Mouse (Mus musculus): ENCODE data around the gene Atp2a2.

The Atp2a2 gene

GRCm38 (mm10) chr5:122502077-122502941 lies at the start of gene Atp2a2:
TSS of gene Atp2a2 (minus strand) at chr5:122502225.
- peak; percentile 84 to 88 for DNase-seq (ENCODE audit: low spot score in 2 of 2)

DNA sequence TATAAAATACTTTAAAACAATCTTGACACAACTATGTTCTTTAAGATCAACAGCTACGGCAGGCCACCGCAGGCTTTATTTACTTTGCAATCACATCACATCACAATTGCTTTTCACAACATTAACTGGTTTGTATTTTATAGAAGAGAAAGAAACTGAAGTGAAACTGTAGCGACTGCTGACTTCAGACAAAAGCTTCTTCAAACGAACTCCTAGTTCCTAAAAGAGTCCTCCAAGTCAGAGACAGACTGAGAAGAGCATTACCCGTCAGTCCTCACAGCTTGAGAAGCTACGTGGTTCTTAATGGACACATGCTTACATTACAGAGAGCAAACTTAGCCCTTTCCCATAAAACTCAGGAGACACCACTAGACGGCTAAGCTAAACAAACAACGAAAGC lies 48.4 kb upstream of the Atp2a2 start:
- DNase-seq (ENCODE audit: low spot score in 2 of 2), result no peak

DNA sequence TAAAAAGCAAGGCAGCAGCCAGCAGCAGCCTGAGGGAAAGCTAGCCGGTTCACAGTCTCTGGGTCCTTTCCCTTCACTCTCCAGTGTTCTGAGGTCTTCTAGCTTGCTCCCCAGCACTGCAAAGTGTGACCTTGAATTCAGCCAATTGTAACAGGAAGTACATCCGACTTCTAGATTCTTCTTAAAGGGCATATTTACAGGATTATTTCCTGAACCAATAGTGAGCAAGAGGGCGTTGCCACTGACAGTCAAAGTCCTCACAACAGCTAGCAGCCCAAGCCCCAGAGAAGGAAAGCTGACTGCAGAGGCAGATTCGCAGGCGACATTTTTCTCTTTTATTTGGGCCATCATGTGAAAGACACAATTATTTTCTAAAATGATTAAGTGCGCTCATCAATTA lies 46.6 kb upstream of the Atp2a2 start:
- no peak for DNase-seq (ENCODE audit: low spot score in 2 of 2)

DNA sequence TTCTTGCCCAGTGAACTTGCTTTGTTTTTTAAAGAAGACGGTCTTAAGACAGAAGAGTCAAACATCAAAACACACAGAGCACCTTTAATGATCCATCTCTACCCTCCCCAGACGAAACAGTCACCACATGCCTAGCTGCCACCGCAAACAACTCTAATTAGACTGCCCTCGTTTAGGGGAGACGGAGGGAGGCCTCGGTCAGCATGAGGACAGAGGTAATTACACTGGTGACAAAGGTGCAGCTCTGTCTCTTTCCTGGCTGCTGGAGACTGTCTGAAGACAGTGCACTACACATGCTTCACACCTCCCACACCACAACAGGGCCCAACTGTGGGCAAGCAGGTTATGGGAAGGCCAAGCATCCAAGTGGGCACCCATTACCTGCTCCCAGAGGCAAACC lies 45.8 kb upstream of the Atp2a2 start:
- no peak for DNase-seq (ENCODE audit: low spot score in 2 of 2)

DNA sequence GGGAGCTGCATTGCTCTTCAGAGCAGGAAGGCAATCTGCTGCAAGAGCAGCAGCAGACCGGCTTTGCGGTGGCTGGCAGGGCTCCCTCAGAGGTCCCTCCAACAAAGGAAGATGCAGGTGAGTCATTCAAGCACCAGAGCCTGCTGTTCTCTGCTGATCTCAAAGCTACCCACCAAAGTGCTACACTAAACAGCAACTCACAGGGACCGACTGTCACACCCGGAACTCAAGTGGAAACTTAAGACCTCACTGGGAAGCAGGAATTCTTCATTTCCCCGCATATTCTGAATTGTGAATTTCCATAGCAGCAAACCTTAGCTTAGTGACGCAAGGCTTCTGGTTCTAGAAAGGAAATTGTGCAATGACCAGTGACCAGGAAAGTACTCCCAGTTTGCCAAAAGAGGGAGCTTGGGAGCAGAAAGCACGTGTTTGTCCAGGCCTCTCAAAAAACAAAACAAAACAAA lies 45.3 kb upstream of the Atp2a2 start:
- DNase-seq (ENCODE audit: low spot score in 2 of 2), result no peak

- no peak for DNase-seq (ENCODE audit: low spot score in 2 of 2)
These were observed 41.4 kb upstream of the Atp2a2 start for GRCm38 (mm10) chr5:122543392-122543791.

- no peak for DNase-seq (ENCODE audit: low spot score in 2 of 2)
These were observed 39.8 kb upstream of the Atp2a2 start for GRCm38 (mm10) chr5:122541871-122542270.

DNA sequence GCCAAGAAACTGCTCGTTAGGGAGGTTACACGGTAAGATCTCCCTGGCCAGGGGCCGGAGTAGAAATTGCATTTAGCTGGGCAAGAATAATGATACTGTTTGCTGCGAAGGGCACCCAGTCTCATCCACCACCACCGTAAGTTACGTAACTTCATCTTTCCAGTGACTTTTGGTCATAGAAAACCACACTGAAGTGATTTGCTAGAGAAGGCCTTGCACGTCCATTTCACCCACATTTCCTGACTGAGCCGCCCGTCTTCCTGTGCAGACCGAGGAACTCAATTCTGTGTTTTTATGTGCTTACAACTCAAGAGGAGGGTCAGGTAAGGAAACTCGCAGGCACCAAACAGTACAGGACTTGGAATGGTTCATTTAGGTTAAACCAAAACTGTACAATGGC lies 36.1 kb upstream of the Atp2a2 start:
- DNase-seq (ENCODE audit: low spot score in 2 of 2), result no peak

- DNase-seq (ENCODE audit: low spot score in 2 of 2), result no peak
These were observed 35.6 kb upstream of the Atp2a2 start for GRCm38 (mm10) chr5:122537654-122538053.

GRCm38 (mm10) chr5:122533884-122534283 lies 31.9 kb upstream of the Atp2a2 start:
- DNase-seq (ENCODE audit: low spot score in 2 of 2), result no peak

GRCm38 (mm10) chr5:122529913-122530604 lies 28.0 kb upstream of the Atp2a2 start:
- DNase-seq (ENCODE audit: low spot score in 2 of 2), result no peak

DNA sequence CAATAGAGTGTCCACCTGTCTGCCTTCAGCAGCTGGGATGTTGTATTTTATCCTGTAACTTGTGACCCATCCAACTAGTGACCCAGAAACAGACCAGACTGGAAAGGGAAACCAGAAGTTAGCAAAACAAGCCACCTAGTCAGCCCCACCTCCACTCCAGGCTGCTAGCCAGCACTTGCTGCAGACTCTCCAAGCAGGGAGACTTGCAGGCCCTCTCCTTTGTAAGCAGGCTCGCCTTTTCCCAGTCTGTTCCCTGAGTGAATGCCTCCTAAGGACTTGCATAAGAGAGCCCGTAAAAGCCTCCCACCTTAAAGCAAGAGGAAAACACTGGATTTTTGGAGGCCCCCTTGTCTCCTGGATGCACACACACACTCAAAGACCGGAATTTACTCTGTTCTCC lies 27.3 kb upstream of the Atp2a2 start:
- DNase-seq (ENCODE audit: low spot score in 2 of 2), result no peak

GRCm38 (mm10) chr5:122528591-122528990 lies 26.6 kb upstream of the Atp2a2 start:
- no peak for DNase-seq (ENCODE audit: low spot score in 2 of 2)

DNA sequence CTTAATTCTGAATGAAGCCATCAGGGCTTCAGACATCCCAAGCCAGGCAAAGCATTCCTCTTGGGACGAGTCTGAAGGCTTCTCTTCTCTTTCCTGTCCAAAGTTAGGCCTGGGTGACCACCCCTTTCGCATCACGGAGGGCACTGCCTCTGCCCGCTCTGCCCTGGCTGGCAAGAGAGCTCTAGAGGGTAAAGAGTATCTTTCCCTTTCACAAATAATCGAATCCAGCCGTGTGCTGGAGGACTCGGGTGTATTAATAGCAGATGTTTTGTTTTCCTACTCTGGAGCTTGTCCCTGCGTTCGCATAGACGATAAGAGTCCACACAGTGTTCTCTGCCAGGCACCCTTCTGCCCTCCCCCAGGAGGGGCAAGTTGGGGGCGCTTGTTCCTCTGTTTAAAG lies 25.7 kb upstream of the Atp2a2 start:
- DNase-seq (ENCODE audit: low spot score in 2 of 2), result no peak

GRCm38 (mm10) chr5:122526878-122527730 lies 25.1 kb upstream of the Atp2a2 start:
- DNase-seq (ENCODE audit: low spot score in 2 of 2), result no peak

DNA sequence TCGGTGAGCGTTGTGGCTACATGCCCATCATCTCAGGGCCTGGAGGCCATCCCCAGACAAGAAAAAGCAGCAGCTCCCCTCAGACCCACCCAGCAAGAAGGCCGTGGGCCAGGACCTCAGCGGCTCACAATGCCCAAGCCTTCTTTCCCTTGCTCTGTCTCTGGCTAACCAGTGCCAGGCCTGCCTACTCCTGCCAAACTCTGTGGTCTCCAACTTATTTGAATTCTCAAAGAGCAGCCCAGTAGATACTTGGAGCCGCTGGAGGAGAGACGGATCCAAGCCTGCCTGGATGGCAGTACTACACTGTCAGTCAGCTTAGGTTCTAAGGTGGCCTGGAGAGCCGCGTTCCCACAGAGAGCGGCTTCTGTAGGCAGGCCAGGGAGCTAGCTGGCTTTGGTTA lies 24.4 kb upstream of the Atp2a2 start:
- DNase-seq (ENCODE audit: low spot score in 2 of 2), result no peak

DNA sequence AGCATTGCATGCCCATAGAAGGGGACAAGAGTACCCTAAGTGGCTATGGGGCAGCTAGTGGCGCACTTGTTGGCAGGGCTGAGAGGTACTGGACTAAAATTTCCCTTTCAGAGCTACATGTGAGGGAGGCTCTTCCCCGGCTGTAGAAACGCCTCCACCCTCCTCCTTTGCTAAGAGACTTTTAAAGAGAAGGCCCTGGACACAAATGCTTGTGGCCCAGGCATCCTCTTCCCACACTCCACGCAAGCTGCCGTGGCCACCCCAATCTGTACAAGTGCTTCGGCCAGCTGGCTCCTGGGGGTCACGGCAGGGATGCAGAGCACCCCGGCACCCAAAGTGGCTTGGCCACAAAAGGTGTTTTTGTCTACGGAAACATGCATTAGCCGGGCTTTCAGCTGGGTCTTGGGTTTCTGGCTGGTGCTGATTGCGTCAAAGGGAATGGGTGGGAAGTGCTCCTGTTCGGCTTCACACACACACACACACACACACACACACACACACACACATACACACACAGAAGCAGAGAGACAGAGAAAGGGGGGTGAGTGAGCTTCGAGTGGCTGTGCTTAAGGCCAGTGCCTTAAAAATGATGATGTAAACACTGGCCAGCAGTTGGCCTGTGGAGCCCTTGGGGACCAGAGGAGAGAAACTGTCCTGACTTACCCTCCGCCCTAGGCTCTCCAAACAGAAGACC lies 23.4 kb upstream of the Atp2a2 start:
- DNase-seq (ENCODE audit: low spot score in 2 of 2), result no peak

DNA sequence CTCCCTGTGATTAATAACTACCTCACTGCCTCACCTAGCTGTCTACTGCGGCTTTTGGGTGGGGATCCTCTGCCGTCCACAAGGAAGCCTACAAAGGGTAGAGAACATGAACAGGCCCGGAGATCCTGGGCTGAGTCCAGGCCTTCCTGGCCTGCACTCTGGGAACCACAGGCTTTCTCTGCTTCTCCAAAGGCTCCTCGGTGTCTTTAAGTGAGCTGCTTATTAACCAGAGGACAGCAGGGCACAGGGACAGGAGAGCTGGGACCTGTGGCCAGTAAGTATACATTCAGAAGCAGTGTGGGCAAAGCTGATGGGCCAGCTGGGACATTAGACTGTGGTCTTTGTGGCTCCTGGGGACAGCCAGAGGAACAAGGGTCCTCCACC lies 22.8 kb upstream of the Atp2a2 start:
- no peak for DNase-seq (ENCODE audit: low spot score in 2 of 2)

GRCm38 (mm10) chr5:122524244-122524643 lies 22.2 kb upstream of the Atp2a2 start:
- DNase-seq (ENCODE audit: low spot score in 2 of 2), result no peak

DNA sequence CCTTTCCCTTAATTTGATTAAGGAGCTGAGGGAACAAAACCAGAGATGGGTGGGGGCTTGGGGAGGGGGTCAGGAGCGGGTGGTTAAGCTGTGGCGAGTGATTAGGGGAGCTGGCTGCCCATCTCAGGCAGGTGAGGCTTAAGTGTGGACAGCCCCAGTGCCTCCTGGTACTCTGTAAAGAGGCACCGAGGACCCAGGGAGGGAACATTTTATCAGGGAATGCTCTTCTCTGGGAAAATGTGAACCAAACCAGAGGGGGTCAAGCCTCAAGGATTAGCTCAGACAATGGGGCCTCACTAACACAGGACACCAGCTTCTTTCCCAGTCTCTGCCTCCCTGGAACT lies 19.1 kb upstream of the Atp2a2 start:
- DNase-seq (ENCODE audit: low spot score in 2 of 2), result no peak

GRCm38 (mm10) chr5:122520254-122521129 lies 18.5 kb upstream of the Atp2a2 start:
- no peak for DNase-seq (ENCODE audit: low spot score in 2 of 2)
